In genomic region chr19:42257241-42257635, GRCm38 (mm10) we compare ENCODE assay signal across 20 mouse cellular contexts. TPM values are rescaled to one million over a fixed set of nuclear protein-coding genes. Genes with fewer than 3 reads are reported as not detected.
DNase-seq lines count a peak whose midpoint lies in the region; ATAC-seq and TF ChIP-seq lines count a peak whose summit lies in the region.
"Had no signal": no experiment of that assay in that cellular context is flagged by ENCODE, and none has a peak within 500 bp of the region (broad histone marks: within the 10 kb centered on the region; RNA-seq: fewer than 3 reads in every experiment).

No protein-coding gene starts in this region.

- DNase-seq in frontal cortex, postnatal 36 days (ENCODE audit: low spot score in 2 of 2), result no peak
- DNase-seq in midbrain, embryonic 14.5 days, result no peak
- DNase-seq in midbrain, embryonic 11.5 days (ENCODE audit: low spot score, missing footprints), result no peak
- no peak for DNase-seq in hindbrain, postnatal 0 days (ENCODE audit: low spot score)
- no peak for DNase-seq in cerebellum, adult 8-10 months
- DNase-seq in layer of hippocampus, postnatal 36 days, result no peak
- DNase-seq: adrenal gland, adult 8-10 months; gastrocnemius, adult 2 months; kidney, adult 18-20 months; kidney, postnatal 14 days; liver, embryonic 13.5 days; spleen, adult 18-20 months; thymus, adult 18-20 months had no signal

- H3K9ac ChIP-seq in midbrain, embryonic 14.5 days (replicated peaks; ENCODE audit: low read length), result peak overlapping the region; percentile 86; the same call in 1 of the 2 replicates
- H3K9ac ChIP-seq in midbrain, embryonic 11.5 days (ENCODE audit: low read length), result no peak overlapping the region
- H3K9ac ChIP-seq in hindbrain, postnatal 0 days (replicated peaks; ENCODE audit: low read length), result no peak overlapping the region
- H3K9ac ChIP-seq: embryonic facial prominence, embryonic 13.5 days; liver, embryonic 13.5 days; lung, embryonic 15.5 days had no signal

- no peak; the same call in 1 of the 2 replicates for TF ChIP-seq CTCF in hindbrain, postnatal 0 days (IDR thresholded peaks at IDR 0.05; ENCODE audit: low read depth)
- no peak for TF ChIP-seq CTCF in olfactory bulb, adult 2 months (IDR thresholded peaks at IDR 0.05; ENCODE audit: insufficient read depth, low read depth, low read length)

- no peaks in the 10 kb centered on the region for H3K27me3 ChIP-seq in midbrain, embryonic 14.5 days (ENCODE audit: control insufficient read depth, insufficient read depth, low read length)
- H3K27me3 ChIP-seq in midbrain, embryonic 11.5 days (ENCODE audit: control insufficient read depth, insufficient read depth, low read length), result peaks cover 4% of the 10 kb centered on the region; the same call in 1 of the 2 replicates
- H3K27me3 ChIP-seq in hindbrain, postnatal 0 days (ENCODE audit: insufficient read depth, low read length), result 0 out of 2 replicates have a peak, but pooled peaks cover 8% of the 10 kb centered on the region

- WGBS in midbrain, embryonic 14.5 days, result 78% methylated on average over 12 of the region's 12 CpGs
- WGBS in midbrain, embryonic 11.5 days, result 85% methylated on average over 12 of the region's 12 CpGs
- WGBS in hindbrain, postnatal 0 days, result 38% methylated on average over 12 of the region's 12 CpGs
- WGBS in olfactory bulb, adult 2 months, result 37% methylated on average over 12 of the region's 12 CpGs

- no peaks in the 10 kb centered on the region for H3K9me3 ChIP-seq in midbrain, embryonic 14.5 days (ENCODE audit: control insufficient read depth, low read length)
- no peaks in the 10 kb centered on the region for H3K9me3 ChIP-seq in midbrain, embryonic 11.5 days (ENCODE audit: control insufficient read depth, low read length)
- no peaks in the 10 kb centered on the region for H3K9me3 ChIP-seq in hindbrain, postnatal 0 days (ENCODE audit: low read length)
- H3K9me3 ChIP-seq: embryonic facial prominence, embryonic 13.5 days; liver, embryonic 13.5 days; lung, embryonic 15.5 days had no signal

- peak overlapping the region; percentile 62 for H3K4me3 ChIP-seq in midbrain, embryonic 14.5 days (replicated peaks; ENCODE audit: low read depth, low read length)
- H3K4me3 ChIP-seq in midbrain, embryonic 11.5 days (ENCODE audit: low read depth, low read length), result no peak overlapping the region
- peak overlapping the region; percentile 59 for H3K4me3 ChIP-seq in hindbrain, postnatal 0 days (ENCODE audit: low read length)
- H3K4me3 ChIP-seq in olfactory bulb, adult 2 months (ENCODE audit: insufficient read depth, low read depth, low read length), result peak overlapping the region; percentile 66
- H3K4me3 ChIP-seq: embryonic facial prominence, embryonic 13.5 days; gastrocnemius, adult 2 months; liver, embryonic 13.5 days; lung, embryonic 15.5 days had no signal

- H3K4me2 ChIP-seq in midbrain, embryonic 14.5 days (ENCODE audit: low read length), result peak overlapping the region; percentile 66
- no peak overlapping the region for H3K4me2 ChIP-seq in midbrain, embryonic 11.5 days
- peak overlapping the region; percentile 66 for H3K4me2 ChIP-seq in hindbrain, postnatal 0 days (ENCODE audit: low read depth, low read length)
- H3K4me2 ChIP-seq: embryonic facial prominence, embryonic 13.5 days; liver, embryonic 13.5 days; lung, embryonic 15.5 days had no signal

- ATAC-seq in frontal cortex, adult (ENCODE audit: low TSS enrichment), result peak; percentile 32
- ATAC-seq in midbrain, embryonic 14.5 days (ENCODE audit: low FRiP score, low TSS enrichment), result no peak
- ATAC-seq in midbrain, embryonic 11.5 days (ENCODE audit: low FRiP score), result no peak
- no peak for ATAC-seq in hindbrain, postnatal 0 days

- no peak for TF ChIP-seq POLR2A in olfactory bulb, adult 2 months (IDR thresholded peaks at IDR 0.05; ENCODE audit: insufficient read depth, low read depth, low read length)

- H3K27ac ChIP-seq in midbrain, embryonic 14.5 days (replicated peaks; ENCODE audit: low read depth, low read length), result no peak overlapping the region; the same call in 1 of the 2 replicates
- no peak overlapping the region for H3K27ac ChIP-seq in midbrain, embryonic 11.5 days (ENCODE audit: low read depth, low read length)
- H3K27ac ChIP-seq in hindbrain, postnatal 0 days, result peak overlapping the region; percentile 89; the same call in 1 of the 2 replicates
- H3K27ac ChIP-seq in olfactory bulb, adult 2 months (ENCODE audit: insufficient read depth, low read depth, low read length), result no peak overlapping the region
- H3K27ac ChIP-seq: embryonic facial prominence, embryonic 13.5 days; gastrocnemius, adult 2 months; liver, embryonic 13.5 days; lung, embryonic 15.5 days had no signal

- H3K36me3 ChIP-seq in midbrain, embryonic 14.5 days (ENCODE audit: control insufficient read depth, insufficient read depth, low read length), result no peaks in the 10 kb centered on the region
- no peaks in the 10 kb centered on the region for H3K36me3 ChIP-seq in midbrain, embryonic 11.5 days (ENCODE audit: control insufficient read depth, insufficient read depth, low read length)
- H3K36me3 ChIP-seq in hindbrain, postnatal 0 days (ENCODE audit: insufficient read depth, low read length), result no peaks in the 10 kb centered on the region
- H3K36me3 ChIP-seq: embryonic facial prominence, embryonic 13.5 days; liver, embryonic 13.5 days; lung, embryonic 15.5 days had no signal

- peaks cover 15% of the 10 kb centered on the region for H3K4me1 ChIP-seq in midbrain, embryonic 14.5 days (ENCODE audit: control insufficient read depth, insufficient read depth, low read length)
- H3K4me1 ChIP-seq in midbrain, embryonic 11.5 days (ENCODE audit: control insufficient read depth, insufficient read depth, low read length), result no peaks in the 10 kb centered on the region; the same call in 1 of the 2 replicates
- H3K4me1 ChIP-seq in hindbrain, postnatal 0 days (ENCODE audit: insufficient read depth, low read length), result 0 out of 2 replicates have a peak, but pooled peaks cover 6% of the 10 kb centered on the region
- peaks cover 28% of the 10 kb centered on the region for H3K4me1 ChIP-seq in olfactory bulb, adult 2 months (ENCODE audit: control insufficient read depth, insufficient read depth, low read length)

RNA-seq across cellular contexts. Expression of gene Golga7b, which starts 9.9 kb away (rescaled TPM):
- 34.1 and 42.2 TPM in 2 replicates for polyA plus RNA-seq in midbrain, embryonic 14.5 days (2014; fragmentation: Nextera tagmentation; extraction: Ambion mirVana)
- 2.3 and 2.8 TPM in 2 replicates for polyA plus RNA-seq in midbrain, embryonic 11.5 days (2014; fragmentation: Nextera tagmentation; extraction: Ambion mirVana)
- 80.0 and 84.8 TPM in 2 replicates for total RNA-seq in hindbrain, postnatal 0 days (2014; rRNA removed)
- 58.7 and 62.4 TPM in 2 replicates for polyA plus RNA-seq in hindbrain, postnatal 0 days (2015; fragmentation: Nextera tagmentation; extraction: Ambion mirVana)
- polyA plus RNA-seq in olfactory bulb, adult 2 months (2012; ENCODE audit: insufficient read depth, insufficient read length, low replicate concordance, missing spikeins), result not detected in 2 replicates
- 10 to 100 TPM; 63.7 to 66.8 TPM for total RNA-seq in layer of hippocampus, postnatal 36 days (2021)
- total RNA-seq: granulocyte monocyte progenitor cell, adult 5-6 weeks; hematopoietic stem cell, adult 5-6 weeks had no signal
- polyA plus RNA-seq: limb, embryonic 11.5 days had no signal

RNA-seq across cellular contexts. Expression of gene Sfrp5, which starts 55.2 kb away (rescaled TPM):
- polyA plus RNA-seq in midbrain, embryonic 14.5 days (2014; fragmentation: Nextera tagmentation; extraction: Ambion mirVana), result 0.68 and 0.82 TPM in 2 replicates
- 0.11 and 0.14 TPM in 2 replicates for polyA plus RNA-seq in midbrain, embryonic 11.5 days (2014; fragmentation: Nextera tagmentation; extraction: Ambion mirVana)
- 1.2 and 1.8 TPM in 2 replicates for total RNA-seq in hindbrain, postnatal 0 days (2014; rRNA removed)
- polyA plus RNA-seq in hindbrain, postnatal 0 days (2015; fragmentation: Nextera tagmentation; extraction: Ambion mirVana), result 1.6 and 2.0 TPM in 2 replicates
- polyA plus RNA-seq in olfactory bulb, adult 2 months (2012; ENCODE audit: insufficient read depth, insufficient read length, low replicate concordance, missing spikeins), result not detected in 2 replicates
- under 1 TPM; 0.17 to 0.20 TPM for total RNA-seq in layer of hippocampus, postnatal 36 days (2021)
- total RNA-seq: granulocyte monocyte progenitor cell, adult 5-6 weeks had no signal
